Mouse (Mus musculus): ENCODE data around the gene C1ql2. TPM values are rescaled to one million over a fixed set of nuclear protein-coding genes. Genes with fewer than 3 reads are reported as not detected.

C1ql2 gene
- polyA plus RNA-seq, 1 experiment from 2014 or later = 2.5 TPM

GRCm38 (mm10) chr1:120341811-120342370 is 1.5 kb downstream of the C1ql2 start:
- WGBS = 2% methylated on average over 17 of the region's 17 CpGs
- Histone ChIP-seq H3K4me3 (peak overlapping the region; percentile 42), H3K4me1 (replicated peaks) (peaks cover 30% of the 10 kb centered on the region), H3K27me3 (peaks cover 94% of the 10 kb centered on the region), H3K36me3 (no peaks in the 10 kb centered on the region), H3K9ac (no peak overlapping the region; the same call in 1 of the 2 replicates), H3K27ac (no peak overlapping the region), H3K4me2 (peak overlapping the region; percentile 65), H3K9me3 (no peaks in the 10 kb centered on the region)
- ATAC-seq (ENCODE audit: low FRiP score) = no peak

GRCm38 (mm10) chr1:120342371-120342821 is 2.0 kb downstream of the C1ql2 start:
- Histone ChIP-seq H3K9me3 (no peaks in the 10 kb centered on the region), H3K4me2 (peak overlapping the region; percentile 65), H3K4me1 (replicated peaks) (peaks cover 30% of the 10 kb centered on the region), H3K36me3 (no peaks in the 10 kb centered on the region), H3K9ac (no peak overlapping the region; the same call in 1 of the 2 replicates), H3K4me3 (peak overlapping the region; percentile 42), H3K27me3 (peaks cover 94% of the 10 kb centered on the region), H3K27ac (no peak overlapping the region)
- WGBS = under 1% methylated on average over 34 of the region's 34 CpGs
- ATAC-seq (ENCODE audit: low FRiP score) = peak; percentile 23; the same call in 1 of the 2 replicates

DNA sequence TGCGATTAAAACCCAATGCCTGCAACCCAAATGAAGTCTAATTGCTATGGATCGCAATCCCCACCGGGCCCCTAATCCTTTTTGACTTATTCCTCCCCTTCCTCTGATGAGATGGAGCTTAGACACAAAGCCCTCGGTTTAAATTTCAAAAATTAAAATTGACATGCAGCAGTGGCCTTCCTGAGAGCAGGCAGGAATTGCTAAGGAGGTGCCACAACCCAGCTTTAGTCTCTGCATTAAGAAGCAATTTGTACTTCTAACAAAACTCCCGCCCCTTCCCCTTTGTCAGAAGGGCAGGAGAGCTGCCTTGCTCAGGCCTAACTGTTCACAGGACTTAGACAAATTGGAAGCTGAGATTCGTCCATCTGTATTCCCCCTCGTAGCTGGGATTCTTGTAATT is 4.6 kb downstream of the C1ql2 start:
- 20% methylated on average over 7 of the region's 7 CpGs for WGBS
- no peak overlapping the region for H3K4me3 ChIP-seq
- no peak overlapping the region for H3K4me2 ChIP-seq
- H3K27me3 ChIP-seq = peaks cover 78% of the 10 kb centered on the region
- ATAC-seq (ENCODE audit: low FRiP score) = no peak
- no peak overlapping the region for H3K9ac ChIP-seq
- no peaks in the 10 kb centered on the region for H3K36me3 ChIP-seq
- no peak overlapping the region for H3K27ac ChIP-seq
- peaks cover 29% of the 10 kb centered on the region for H3K4me1 ChIP-seq (replicated peaks)
- no peaks in the 10 kb centered on the region for H3K9me3 ChIP-seq

DNA sequence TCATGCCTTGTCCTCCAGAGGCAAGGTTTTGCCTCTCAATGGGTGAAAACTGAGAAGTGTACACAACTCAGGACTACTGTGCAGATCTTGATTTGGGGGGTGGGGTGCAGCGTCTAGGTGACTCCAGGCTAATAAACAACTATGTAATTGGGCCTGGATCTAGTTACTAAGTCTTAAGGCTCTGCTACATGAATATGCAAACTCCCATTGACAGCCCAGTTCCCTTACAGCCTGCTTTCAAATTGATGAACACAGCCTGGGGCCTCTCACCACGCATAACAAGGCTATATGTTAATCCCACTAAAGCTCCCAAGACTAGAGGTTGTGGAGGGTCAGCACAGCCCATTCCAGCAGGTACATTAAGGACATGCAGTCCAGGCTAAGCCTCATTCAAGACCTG is 14.0 kb downstream of the C1ql2 start:
- H3K9ac ChIP-seq = no peak overlapping the region
- H3K27ac ChIP-seq = no peak overlapping the region
- H3K4me2 ChIP-seq = no peak overlapping the region
- 23% methylated on average over 2 of the region's 2 CpGs for WGBS
- H3K4me1 ChIP-seq (replicated peaks) = peaks cover 9% of the 10 kb centered on the region
- no peaks in the 10 kb centered on the region for H3K9me3 ChIP-seq
- ATAC-seq (ENCODE audit: low FRiP score) = no peak
- no peak overlapping the region for H3K4me3 ChIP-seq
- peaks cover 46% of the 10 kb centered on the region for H3K27me3 ChIP-seq
- no peaks in the 10 kb centered on the region for H3K36me3 ChIP-seq

GRCm38 (mm10) chr1:120357371-120358274 is 17.2 kb downstream of the C1ql2 start:
- H3K27me3 ChIP-seq = peaks cover 46% of the 10 kb centered on the region
- peak overlapping the region; percentile 31 for H3K4me2 ChIP-seq
- no peaks in the 10 kb centered on the region for H3K9me3 ChIP-seq
- peaks cover 9% of the 10 kb centered on the region for H3K4me1 ChIP-seq (replicated peaks)
- ATAC-seq (ENCODE audit: low FRiP score) = peak; percentile 88
- no peak overlapping the region; the same call in 1 of the 2 replicates for H3K27ac ChIP-seq
- WGBS = 6% methylated on average over 16 of the region's 16 CpGs
- H3K36me3 ChIP-seq = no peaks in the 10 kb centered on the region
- no peak overlapping the region for H3K4me3 ChIP-seq
- no peak overlapping the region for H3K9ac ChIP-seq

DNA sequence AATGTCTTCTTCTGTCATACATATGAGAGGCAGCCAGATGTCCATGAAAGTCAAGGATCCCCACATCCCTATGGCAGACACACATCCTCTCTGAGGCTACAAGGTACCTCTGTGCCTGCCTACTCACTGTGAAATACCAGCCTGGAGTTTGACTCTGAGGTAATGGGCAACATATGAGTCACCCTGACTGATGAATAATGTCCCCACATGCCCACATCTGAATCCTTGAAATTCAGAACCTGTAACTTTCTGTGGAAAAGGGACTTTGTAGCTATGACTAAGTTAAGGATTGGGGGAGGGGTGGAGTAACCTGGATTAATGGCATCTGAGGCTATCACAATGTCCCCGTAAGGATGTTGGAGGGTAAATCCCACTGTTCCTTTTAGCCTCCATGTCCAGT is 23.3 kb downstream of the C1ql2 start:
- H3K36me3 ChIP-seq = no peaks in the 10 kb centered on the region
- H3K27me3 ChIP-seq = peaks cover 10% of the 10 kb centered on the region
- 100% methylated on average over 1 of the region's 1 CpGs for WGBS
- no peak overlapping the region for H3K27ac ChIP-seq
- no peaks in the 10 kb centered on the region for H3K9me3 ChIP-seq
- H3K4me3 ChIP-seq = no peak overlapping the region
- no peaks in the 10 kb centered on the region for H3K4me1 ChIP-seq (replicated peaks)
- ATAC-seq (ENCODE audit: low FRiP score) = no peak
- no peak overlapping the region for H3K4me2 ChIP-seq
- no peak overlapping the region for H3K9ac ChIP-seq

- no peak overlapping the region for H3K4me3 ChIP-seq
- no peaks in the 10 kb centered on the region for H3K27me3 ChIP-seq
- H3K9me3 ChIP-seq = no peaks in the 10 kb centered on the region
- 73% methylated on average over 3 of the region's 3 CpGs for WGBS
- no peaks in the 10 kb centered on the region for H3K36me3 ChIP-seq
- H3K27ac ChIP-seq = no peak overlapping the region
- no peaks in the 10 kb centered on the region for H3K4me1 ChIP-seq (replicated peaks)
- H3K9ac ChIP-seq = no peak overlapping the region
- no peak for ATAC-seq (ENCODE audit: low FRiP score)
- H3K4me2 ChIP-seq = no peak overlapping the region
These were observed 27.8 kb downstream of the C1ql2 start for GRCm38 (mm10) chr1:120368138-120368537.

GRCm38 (mm10) chr1:120374131-120374530 is 33.7 kb downstream of the C1ql2 start:
- Histone ChIP-seq H3K4me1 (replicated peaks) (no peaks in the 10 kb centered on the region), H3K4me2 (no peak overlapping the region), H3K4me3 (no peak overlapping the region), H3K36me3 (no peaks in the 10 kb centered on the region), H3K27ac (no peak overlapping the region), H3K9ac (no peak overlapping the region), H3K9me3 (no peaks in the 10 kb centered on the region), H3K27me3 (no peaks in the 10 kb centered on the region)
- WGBS = 72% methylated on average over 7 of the region's 7 CpGs
- ATAC-seq (ENCODE audit: low FRiP score) = no peak

- Histone ChIP-seq H3K4me3 (no peak overlapping the region), H3K9ac (no peak overlapping the region), H3K9me3 (no peaks in the 10 kb centered on the region), H3K4me2 (no peak overlapping the region), H3K4me1 (replicated peaks) (no peaks in the 10 kb centered on the region), H3K27me3 (no peaks in the 10 kb centered on the region), H3K27ac (no peak overlapping the region), H3K36me3 (no peaks in the 10 kb centered on the region)
- WGBS = 56% methylated on average over 2 of the region's 2 CpGs
- no peak for ATAC-seq (ENCODE audit: low FRiP score)
These were observed 34.5 kb downstream of the C1ql2 start for GRCm38 (mm10) chr1:120374832-120375231.

DNA sequence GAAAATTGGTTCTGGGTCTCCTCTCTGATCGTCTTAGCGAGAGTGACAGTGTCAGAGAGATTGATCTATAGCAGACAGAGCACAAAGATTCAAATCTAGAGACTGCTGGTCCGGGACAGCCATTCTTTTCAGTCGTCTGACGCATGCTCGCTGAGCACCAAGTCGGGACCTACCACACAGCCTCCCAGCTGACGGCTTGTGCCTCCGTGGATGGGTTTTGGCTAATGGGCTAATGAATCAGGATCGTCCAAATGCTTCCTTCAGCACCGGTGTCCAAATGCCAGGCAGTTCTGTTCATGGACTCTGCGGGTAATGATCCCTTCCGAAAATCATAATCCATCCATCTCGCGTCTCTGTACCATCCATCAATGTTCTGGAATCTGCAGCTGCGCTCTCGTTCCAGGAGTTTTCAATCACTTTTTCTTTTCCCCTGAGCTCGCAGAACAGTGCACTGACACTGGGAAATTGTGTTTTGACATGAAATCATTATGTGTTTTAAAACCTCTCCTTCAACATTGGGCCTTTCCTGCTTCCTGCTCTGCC is 44.7 kb downstream of the C1ql2 start:
- Histone ChIP-seq H3K9ac (no peak overlapping the region), H3K36me3 (no peaks in the 10 kb centered on the region), H3K4me3 (no peak overlapping the region), H3K9me3 (no peaks in the 10 kb centered on the region), H3K4me2 (0 out of 2 replicates have a peak overlapping the region, but pooled peaks have one; percentile 25), H3K27ac (no peak overlapping the region), H3K4me1 (replicated peaks) (0 out of 2 replicates have a peak, but pooled peaks cover 4% of the 10 kb centered on the region), H3K27me3 (0 out of 2 replicates have a peak, but pooled peaks cover 3% of the 10 kb centered on the region)
- peak; percentile 40; the same call in 1 of the 2 replicates for ATAC-seq (ENCODE audit: low FRiP score)
- WGBS = 70% methylated on average over 18 of the region's 18 CpGs

GRCm38 (mm10) chr1:120389734-120390133 is 49.4 kb downstream of the C1ql2 start:
- WGBS = 35% methylated on average over 6 of the region's 6 CpGs

DNA sequence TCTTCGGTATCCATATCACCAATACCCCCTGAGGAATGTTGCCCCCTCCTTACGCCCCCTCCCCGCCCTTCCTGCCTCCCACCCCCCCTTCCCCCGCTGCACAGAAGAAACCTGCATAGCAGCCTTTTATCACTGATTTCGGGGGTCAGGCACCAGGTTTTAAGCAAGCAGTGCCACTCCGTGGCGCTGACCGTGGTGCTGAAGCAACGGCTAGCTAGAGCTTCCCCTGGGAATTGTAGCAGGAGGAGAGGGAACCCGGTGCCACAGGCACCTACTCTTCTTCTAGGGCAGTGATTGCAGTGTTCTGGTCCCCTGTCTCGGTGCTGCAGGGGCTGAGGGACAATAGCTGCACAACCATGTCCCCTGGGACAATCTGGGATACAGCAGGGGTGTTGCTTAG is 50.0 kb downstream of the C1ql2 start:
- Histone ChIP-seq H3K9me3 (no peaks in the 10 kb centered on the region), H3K36me3 (no peaks in the 10 kb centered on the region), H3K4me1 (replicated peaks) (peaks cover 8% of the 10 kb centered on the region), H3K9ac (no peak overlapping the region), H3K27ac (no peak overlapping the region), H3K4me2 (no peak overlapping the region), H3K27me3 (0 out of 2 replicates have a peak, but pooled peaks cover 6% of the 10 kb centered on the region), H3K4me3 (no peak overlapping the region)
- 0 out of 2 replicates have a peak, but pooled peaks have one; percentile 12 for ATAC-seq (ENCODE audit: low FRiP score)
- WGBS = 4% methylated on average over 11 of the region's 11 CpGs

More at GRCm38 (mm10) chr1:120389734-120390133, 49.4 kb downstream of the C1ql2 start:
- Histone ChIP-seq H3K27ac (no peak overlapping the region), H3K4me3 (no peak overlapping the region), H3K36me3 (no peaks in the 10 kb centered on the region), H3K9me3 (no peaks in the 10 kb centered on the region), H3K9ac (no peak overlapping the region), H3K4me1 (replicated peaks) (peaks cover 8% of the 10 kb centered on the region), H3K4me2 (no peak overlapping the region), H3K27me3 (0 out of 2 replicates have a peak, but pooled peaks cover 6% of the 10 kb centered on the region)
- ATAC-seq (ENCODE audit: low FRiP score) = no peak
